Mouse (Mus musculus): Measurements from ENCODE around the gene Cntnap2.
"Not testable (repeated sequence)": the region's sequence is repeated elsewhere in the genome, so short reads cannot be mapped to it uniquely, and the experiment has no call there.

Gene Cntnap2

GRCm38 (mm10) chr6:47014886-47015586 is 1955.9 kb downstream of the Cntnap2 start:
- peak; percentile 7 for DNase-seq

- DNase-seq: no peak
These were observed 1967.0 kb downstream of the Cntnap2 start for GRCm38 (mm10) chr6:47026064-47026686.

- DNase-seq: no peak
These were observed 1972.2 kb downstream of the Cntnap2 start for GRCm38 (mm10) chr6:47031362-47031761.

GRCm38 (mm10) chr6:47042602-47043001 is 1983.4 kb downstream of the Cntnap2 start:
- DNase-seq: no peak

GRCm38 (mm10) chr6:47043586-47043985 is 1984.4 kb downstream of the Cntnap2 start:
- no peak for DNase-seq

GRCm38 (mm10) chr6:47044385-47045200 is 1985.4 kb downstream of the Cntnap2 start:
- DNase-seq: no peak

GRCm38 (mm10) chr6:47049051-47049450 is 1989.9 kb downstream of the Cntnap2 start:
- DNase-seq: no peak

- no peak for DNase-seq
These were observed 1991.4 kb downstream of the Cntnap2 start for GRCm38 (mm10) chr6:47050319-47051222.

GRCm38 (mm10) chr6:47061341-47061740 is 2002.2 kb downstream of the Cntnap2 start:
- no peak for DNase-seq

GRCm38 (mm10) chr6:47089998-47090397 is 2030.8 kb downstream of the Cntnap2 start:
- no peak for DNase-seq

GRCm38 (mm10) chr6:47104951-47105350 is 2045.8 kb downstream of the Cntnap2 start:
- DNase-seq: no peak

- DNase-seq: no peak
These were observed 2050.5 kb downstream of the Cntnap2 start for GRCm38 (mm10) chr6:47109582-47110220.

GRCm38 (mm10) chr6:47134063-47134462 is 2074.9 kb downstream of the Cntnap2 start:
- not testable (repeated sequence) for DNase-seq

- DNase-seq: not testable (repeated sequence)
These were observed 2093.9 kb downstream of the Cntnap2 start for GRCm38 (mm10) chr6:47153018-47153417.

GRCm38 (mm10) chr6:47174580-47175294 is 2115.6 kb downstream of the Cntnap2 start:
- not testable (repeated sequence) for DNase-seq

- peak; percentile 14 for DNase-seq
These were observed 2116.4 kb downstream of the Cntnap2 start for GRCm38 (mm10) chr6:47175356-47176156.

GRCm38 (mm10) chr6:47176157-47176555 is 2117.0 kb downstream of the Cntnap2 start:
- not testable (repeated sequence) for DNase-seq

GRCm38 (mm10) chr6:47181372-47181771 is 2122.2 kb downstream of the Cntnap2 start:
- not testable (repeated sequence) for DNase-seq

GRCm38 (mm10) chr6:47182252-47182651 is 2123.1 kb downstream of the Cntnap2 start:
- DNase-seq: no peak

- DNase-seq: no peak
These were observed 2123.6 kb downstream of the Cntnap2 start for GRCm38 (mm10) chr6:47182756-47183155.

Data from kidney, postnatal 14 days (tissue).